In the genomic region with DNA sequence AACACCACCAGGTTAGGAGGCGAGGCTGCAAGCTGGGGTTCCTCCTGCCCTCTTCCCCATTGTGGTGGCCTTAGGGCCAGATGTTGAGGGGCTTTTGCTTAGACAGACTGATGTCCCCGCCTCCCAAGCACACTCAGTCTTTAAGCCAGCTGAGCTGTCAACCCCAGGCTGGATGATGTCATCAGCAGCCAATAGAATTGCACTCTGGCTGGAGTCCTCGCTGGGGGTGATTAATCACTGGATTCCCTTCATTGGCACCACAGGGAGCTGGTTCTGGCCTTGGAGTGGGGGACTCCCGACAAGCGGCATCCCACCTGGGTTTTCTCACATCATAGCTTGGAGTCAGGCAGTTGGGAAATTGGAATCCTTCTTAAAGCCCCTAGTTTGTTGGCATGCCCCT, we compare ENCODE assay signal across 10 mouse cellular contexts. TPM values are rescaled to one million over a fixed set of nuclear protein-coding genes. Genes with fewer than 3 reads are reported as not detected.
DNase-seq lines count a peak whose midpoint lies in the region; ATAC-seq and TF ChIP-seq lines count a peak whose summit lies in the region.
"Had no signal": no experiment of that assay in that cellular context is flagged by ENCODE, and none has a peak within 500 bp of the region (broad histone marks: within the 10 kb centered on the region; RNA-seq: fewer than 3 reads in every experiment).

No protein-coding gene starts in this region.

- no peaks in the 10 kb centered on the region for H3K9me3 ChIP-seq in kidney, postnatal 0 days (replicated peaks; ENCODE audit: low read length)
- H3K9me3 ChIP-seq in embryonic facial prominence, embryonic 10.5 days: no peaks in the 10 kb centered on the region
- no peaks in the 10 kb centered on the region for H3K9me3 ChIP-seq in midbrain, embryonic 13.5 days

- no peak overlapping the region for H3K4me3 ChIP-seq in kidney, postnatal 0 days (replicated peaks; ENCODE audit: low read depth, low read length)
- no peak overlapping the region for H3K4me3 ChIP-seq in embryonic facial prominence, embryonic 10.5 days
- H3K4me3 ChIP-seq in midbrain, embryonic 13.5 days (replicated peaks): no peak overlapping the region

- no peaks in the 10 kb centered on the region; the same call in 1 of the 2 replicates for H3K27me3 ChIP-seq in kidney, postnatal 0 days (ENCODE audit: insufficient read depth, low read length)
- peaks cover 100% of the 10 kb centered on the region for H3K27me3 ChIP-seq in embryonic facial prominence, embryonic 10.5 days (replicated peaks; ENCODE audit: low read depth, poor library complexity, severe bottlenecking)
- peaks cover 21% of the 10 kb centered on the region for H3K27me3 ChIP-seq in midbrain, embryonic 13.5 days

- DNase-seq in kidney, postnatal 0 days (ENCODE audit: low spot score): peak; percentile 61
- no peak for DNase-seq in kidney, postnatal 25 days
- DNase-seq in adrenal gland, adult 8-10 months: peak; percentile 79
- DNase-seq in embryonic facial prominence, embryonic 10.5 days (ENCODE audit: low spot score): peak; percentile 58
- peak; percentile 65 to 72 for DNase-seq in layer of hippocampus, adult 8-10 months (ENCODE audit: low spot score in 2 of 2)
- DNase-seq in urinary bladder, postnatal 10 days (ENCODE audit: low spot score): no peak

- H3K9ac ChIP-seq in kidney, postnatal 0 days (ENCODE audit: low read depth, low read length): no peak overlapping the region
- H3K9ac ChIP-seq in midbrain, embryonic 13.5 days (replicated peaks): peak overlapping the region; percentile 96

- H3K4me1 ChIP-seq in kidney, postnatal 0 days (replicated peaks; ENCODE audit: insufficient read depth, low read length): no peaks in the 10 kb centered on the region
- peaks cover 29% of the 10 kb centered on the region for H3K4me1 ChIP-seq in embryonic facial prominence, embryonic 10.5 days
- H3K4me1 ChIP-seq in midbrain, embryonic 13.5 days (replicated peaks): peaks cover 78% of the 10 kb centered on the region

- H3K4me2 ChIP-seq in kidney, postnatal 0 days (ENCODE audit: low read length): no peak overlapping the region
- peak overlapping the region; percentile 82 for H3K4me2 ChIP-seq in midbrain, embryonic 13.5 days (replicated peaks)

- H3K36me3 ChIP-seq in kidney, postnatal 0 days (ENCODE audit: insufficient read depth, low read length): no peaks in the 10 kb centered on the region
- H3K36me3 ChIP-seq in embryonic facial prominence, embryonic 10.5 days (replicated peaks): no peaks in the 10 kb centered on the region
- peaks cover 51% of the 10 kb centered on the region for H3K36me3 ChIP-seq in midbrain, embryonic 13.5 days

- TF ChIP-seq CTCF in kidney, postnatal 0 days (IDR thresholded peaks at IDR 0.05; ENCODE audit: low read depth): no peak

- H3K27ac ChIP-seq in kidney, postnatal 0 days: no peak overlapping the region
- H3K27ac ChIP-seq in embryonic facial prominence, embryonic 10.5 days (replicated peaks): no peak overlapping the region
- H3K27ac ChIP-seq in midbrain, embryonic 13.5 days: peak overlapping the region; percentile 81

- peak; percentile 62 for ATAC-seq in kidney, postnatal 0 days (replicated peaks; ENCODE audit: low FRiP score, low read depth)
- ATAC-seq in midbrain, embryonic 13.5 days: peak; percentile 64
- no peak for ATAC-seq in activated CD4-positive, CD25-positive, alpha-beta regulatory T cell, adult 4 months

- WGBS in kidney, postnatal 0 days: 10% methylated on average over 5 of the region's 5 CpGs
- 4% methylated on average over 5 of the region's 5 CpGs for WGBS in embryonic facial prominence, embryonic 10.5 days
- 1% methylated on average over 5 of the region's 5 CpGs for WGBS in midbrain, embryonic 13.5 days

RNA-seq across cellular contexts. Expression of gene Dusp8, which starts 6.8 kb away (rescaled TPM):
- polyA plus RNA-seq in kidney, postnatal 0 days (2015; fragmentation: Nextera tagmentation; extraction: Ambion mirVana): 2.3 and 2.5 TPM in 2 replicates
- total RNA-seq in adrenal gland, adult 8-10 months (2022): 10 to 100 TPM in 3 of 4 experiments, 1 to 10 TPM in 1; 4.6 to 18.1 (median 14.3) TPM
- 3.2 and 3.4 TPM in 2 replicates for polyA plus RNA-seq in embryonic facial prominence, embryonic 10.5 days (2016; fragmentation: Nextera tagmentation; extraction: Ambion mirVana)
- total RNA-seq in layer of hippocampus, adult 8-10 months (2022): 100 to 1,000 TPM; 103 to 110 (median 106) TPM
- polyA plus RNA-seq in midbrain, embryonic 13.5 days (2015; fragmentation: Nextera tagmentation; extraction: Ambion mirVana): 66.0 and 69.1 TPM in 2 replicates
- under 1 TPM; 0.09 to 0.16 TPM for polyA plus RNA-seq in activated CD4-positive, CD25-positive, alpha-beta regulatory T cell, adult 4 months (2017; shearing (Covaris generic))

RNA-seq across cellular contexts. Expression of gene Mob2, which starts 28.0 kb away (rescaled TPM):
- polyA plus RNA-seq in kidney, postnatal 0 days (2015; fragmentation: Nextera tagmentation; extraction: Ambion mirVana): 62.8 and 64.3 TPM in 2 replicates
- 10 to 100 TPM; 52.8 to 65.8 (median 57.6) TPM for total RNA-seq in adrenal gland, adult 8-10 months (2022)
- polyA plus RNA-seq in embryonic facial prominence, embryonic 10.5 days (2016; fragmentation: Nextera tagmentation; extraction: Ambion mirVana): 67.4 and 68.0 TPM in 2 replicates
- total RNA-seq in layer of hippocampus, adult 8-10 months (2022): 10 to 100 TPM; 28.9 to 34.4 (median 30.9) TPM
- 52.3 and 56.9 TPM in 2 replicates for polyA plus RNA-seq in midbrain, embryonic 13.5 days (2015; fragmentation: Nextera tagmentation; extraction: Ambion mirVana)
- 10 to 100 TPM; 55.7 to 62.4 TPM for polyA plus RNA-seq in activated CD4-positive, CD25-positive, alpha-beta regulatory T cell, adult 4 months (2017; shearing (Covaris generic))

RNA-seq across cellular contexts. Expression of gene Gm45618, which starts 31.6 kb away (rescaled TPM):
- not detected in 2 replicates for polyA plus RNA-seq in kidney, postnatal 0 days (2015; fragmentation: Nextera tagmentation; extraction: Ambion mirVana)
- not detected for total RNA-seq in adrenal gland, adult 8-10 months (2022)
- polyA plus RNA-seq in embryonic facial prominence, embryonic 10.5 days (2016; fragmentation: Nextera tagmentation; extraction: Ambion mirVana): not detected in 2 replicates
- not detected for total RNA-seq in layer of hippocampus, adult 8-10 months (2022)
- polyA plus RNA-seq in midbrain, embryonic 13.5 days (2015; fragmentation: Nextera tagmentation; extraction: Ambion mirVana): 0.44 TPM in 1 of 2 replicates, not detected in the other
- not detected for polyA plus RNA-seq in activated CD4-positive, CD25-positive, alpha-beta regulatory T cell, adult 4 months (2017; shearing (Covaris generic))
- total RNA-seq: heart, postnatal 14 days had no signal
- polyA plus RNA-seq: spleen, adult 2 months had no signal

RNA-seq across cellular contexts. Expression of gene Gm39115, which starts 46.9 kb away (rescaled TPM):
- not detected in 2 replicates for polyA plus RNA-seq in kidney, postnatal 0 days (2015; fragmentation: Nextera tagmentation; extraction: Ambion mirVana)
- not detected for total RNA-seq in adrenal gland, adult 8-10 months (2022)
- not detected in 2 replicates for polyA plus RNA-seq in embryonic facial prominence, embryonic 10.5 days (2016; fragmentation: Nextera tagmentation; extraction: Ambion mirVana)
- not detected for total RNA-seq in layer of hippocampus, adult 8-10 months (2022)
- polyA plus RNA-seq in midbrain, embryonic 13.5 days (2015; fragmentation: Nextera tagmentation; extraction: Ambion mirVana): not detected in 2 replicates
- not detected for polyA plus RNA-seq in activated CD4-positive, CD25-positive, alpha-beta regulatory T cell, adult 4 months (2017; shearing (Covaris generic))
- total RNA-seq: heart, postnatal 14 days had no signal
- polyA plus RNA-seq: spleen, adult 2 months had no signal

RNA-seq across cellular contexts. Expression of gene Gm45337, which starts 55.5 kb away (rescaled TPM):
- polyA plus RNA-seq in kidney, postnatal 0 days (2015; fragmentation: Nextera tagmentation; extraction: Ambion mirVana): not detected in 2 replicates
- total RNA-seq in adrenal gland, adult 8-10 months (2022): not detected
- not detected in 2 replicates for polyA plus RNA-seq in embryonic facial prominence, embryonic 10.5 days (2016; fragmentation: Nextera tagmentation; extraction: Ambion mirVana)
- total RNA-seq in layer of hippocampus, adult 8-10 months (2022): not detected
- not detected in 2 replicates for polyA plus RNA-seq in midbrain, embryonic 13.5 days (2015; fragmentation: Nextera tagmentation; extraction: Ambion mirVana)
- not detected for polyA plus RNA-seq in activated CD4-positive, CD25-positive, alpha-beta regulatory T cell, adult 4 months (2017; shearing (Covaris generic))
- total RNA-seq: heart, postnatal 14 days had no signal
- polyA plus RNA-seq: spleen, adult 2 months had no signal

Comparison
In these comparisons a context has a peak if more than half of its experiments do, and no peak if none do; other contexts are left out.
1. DNase-seq: peak in kidney, postnatal 0 days (single experiment), adrenal gland, adult 8-10 months (single experiment), embryonic facial prominence, embryonic 10.5 days (single experiment) and layer of hippocampus, adult 8-10 months (2 of 2); none in kidney, postnatal 25 days (0 of 2) and urinary bladder, postnatal 10 days (single experiment).
2. RNA of gene Dusp8, which starts 6.8 kb away (polyA plus RNA-seq): 66.0 to 69.1 TPM in midbrain, embryonic 13.5 days; 3.2 to 3.4 TPM in embryonic facial prominence, embryonic 10.5 days, 2.3 to 2.5 TPM in kidney, postnatal 0 days and 0.09 to 0.16 TPM in activated CD4-positive, CD25-positive, alpha-beta regulatory T cell, adult 4 months; every median in the first group is over 10 times any median in the second.